Mouse (Mus musculus) midbrain, embryonic 11.5 days (tissue): Measurements from ENCODE around the gene Lgi4. TPM values are rescaled to one million over a fixed set of nuclear protein-coding genes. Genes with fewer than 3 reads are reported as not detected.

Experiments
- ATAC-seq: fragments of 200-750 bp; cut with Nextera tagmentation; 2 replicates; pipeline ENCODE4 v1.8.0; 2017; ENCODE audit warnings: moderate TSS enrichment, moderate library complexity; ENCODE audit not compliant: low FRiP score
- DNase-seq: peaks from one replicate; pipeline ENCODE4 v3.0.0; 2015; ENCODE audit warnings: low spot score; ENCODE audit errors: missing footprints
- H3K27ac ChIP-seq: fragments of 300-500 bp; sonication (generic); 2 replicates; pipeline ENCODE4 v1.5.1; 2014; ENCODE audit warnings: low read depth, low read length
- H3K27me3 ChIP-seq: fragments of 300-500 bp; sonication (generic); 2 replicates; pipeline ENCODE4 v1.6.1; 2014; ENCODE audit warnings: mild to moderate bottlenecking, low read length, moderate library complexity, mixed read lengths; ENCODE audit not compliant: control insufficient read depth, insufficient read depth
- H3K36me3 ChIP-seq: fragments of 300-500 bp; sonication (generic); 2 replicates; pipeline ENCODE4 v1.6.1; 2014; ENCODE audit warnings: mild to moderate bottlenecking, low read length, moderate library complexity, mixed read lengths; ENCODE audit not compliant: control insufficient read depth, insufficient read depth
- H3K4me1 ChIP-seq: fragments of 300-500 bp; sonication (generic); 2 replicates; pipeline ENCODE4 v1.6.1; 2014; ENCODE audit warnings: low read length; ENCODE audit not compliant: control insufficient read depth, insufficient read depth
- H3K4me2 ChIP-seq: fragments of 300-500 bp; sonication (generic); 2 replicates; pipeline ENCODE4 v1.6.1; 2014; ENCODE audit warnings: mild to moderate bottlenecking, moderate library complexity
- H3K4me3 ChIP-seq: fragments of 300-500 bp; sonication (generic); 2 replicates; pipeline ENCODE4 v1.5.1; 2014; ENCODE audit warnings: low read depth, low read length
- H3K9ac ChIP-seq: fragments of 300-500 bp; sonication (generic); 2 replicates; pipeline ENCODE4 v1.6.1; 2014; ENCODE audit warnings: low read length
- H3K9me3 ChIP-seq: fragments of 300-500 bp; sonication (generic); 2 replicates; pipeline ENCODE4 v1.6.1; 2016; ENCODE audit warnings: low read length; ENCODE audit not compliant: control insufficient read depth
- WGBS: fragments of 180-500 bp; shearing (Covaris S2); extraction: QIAGEN DNeasy Blood & Tissue Kit; methylation state at CpG from one replicate; pipeline ENCODE4 v1.1.7; 2014; 5-methylcytosine and 5-hydroxymethylcytosine counted together
- polyA plus RNA-seq: library from polyadenylated mRNA; unstranded; fragments of >200 nt; fragmentation: Nextera tagmentation; extraction: Ambion mirVana; gene quantifications from 2 replicates; pipeline ENCODE4 v1.2.1, GENCODE M21; 2014

Gene Lgi4
- polyA plus RNA-seq, 1 experiment from 2014 or later, result 0.85 TPM

DNA sequence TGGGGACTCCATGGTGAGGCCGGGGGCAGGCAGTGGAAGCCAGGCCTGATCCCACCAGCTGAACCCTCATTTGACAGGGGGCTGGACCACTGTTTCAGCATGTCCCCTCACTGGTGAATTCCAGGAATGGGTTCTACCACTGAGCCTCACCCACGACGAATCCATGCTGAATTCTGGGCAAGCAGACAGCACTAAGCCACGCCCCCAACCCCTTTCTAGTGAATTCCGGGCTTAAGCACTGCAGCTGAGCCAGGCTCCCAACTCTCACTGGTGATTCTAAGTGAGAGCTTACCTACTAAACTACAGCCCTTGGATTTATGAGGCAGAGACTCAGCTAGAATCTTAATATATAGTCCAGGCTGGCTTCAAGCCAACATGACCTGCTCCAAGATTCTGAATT lies 8.7 kb downstream of the Lgi4 start:
- no peak for ATAC-seq
- no peaks in the 10 kb centered on the region for H3K4me1 ChIP-seq
- 41% methylated on average over 5 of the region's 5 CpGs for WGBS
- no peak overlapping the region for H3K9ac ChIP-seq
- H3K27me3 ChIP-seq, result no peaks in the 10 kb centered on the region
- no peak overlapping the region for H3K4me3 ChIP-seq
- DNase-seq, result no peak
- H3K27ac ChIP-seq, result no peak overlapping the region
- no peaks in the 10 kb centered on the region for H3K9me3 ChIP-seq
- no peaks in the 10 kb centered on the region for H3K36me3 ChIP-seq
- no peak overlapping the region for H3K4me2 ChIP-seq

GRCm38 (mm10) chr7:31069491-31069890 lies 10.3 kb downstream of the Lgi4 start:
- H3K36me3 ChIP-seq, result no peaks in the 10 kb centered on the region
- H3K4me2 ChIP-seq, result no peak overlapping the region
- DNase-seq (peak; percentile 21), ATAC-seq (no peak)
- H3K4me1 ChIP-seq, result no peaks in the 10 kb centered on the region
- H3K9me3 ChIP-seq, result no peaks in the 10 kb centered on the region
- 90% methylated on average over 14 of the region's 14 CpGs for WGBS
- H3K9ac ChIP-seq, result no peak overlapping the region
- H3K4me3 ChIP-seq, result no peak overlapping the region
- H3K27ac ChIP-seq, result no peak overlapping the region
- H3K27me3 ChIP-seq, result no peaks in the 10 kb centered on the region

- Histone ChIP-seq H3K27ac (no peak overlapping the region), H3K4me2 (no peak overlapping the region), H3K9me3 (no peaks in the 10 kb centered on the region), H3K36me3 (no peaks in the 10 kb centered on the region), H3K4me1 (no peaks in the 10 kb centered on the region), H3K4me3 (no peak overlapping the region), H3K27me3 (no peaks in the 10 kb centered on the region), H3K9ac (no peak overlapping the region)
- 80% methylated on average over 6 of the region's 6 CpGs for WGBS
- DNase-seq (peak; percentile 8), ATAC-seq (no peak)
Observed at GRCm38 (mm10) chr7:31070324-31070723, 11.2 kb downstream of the Lgi4 start.

DNA sequence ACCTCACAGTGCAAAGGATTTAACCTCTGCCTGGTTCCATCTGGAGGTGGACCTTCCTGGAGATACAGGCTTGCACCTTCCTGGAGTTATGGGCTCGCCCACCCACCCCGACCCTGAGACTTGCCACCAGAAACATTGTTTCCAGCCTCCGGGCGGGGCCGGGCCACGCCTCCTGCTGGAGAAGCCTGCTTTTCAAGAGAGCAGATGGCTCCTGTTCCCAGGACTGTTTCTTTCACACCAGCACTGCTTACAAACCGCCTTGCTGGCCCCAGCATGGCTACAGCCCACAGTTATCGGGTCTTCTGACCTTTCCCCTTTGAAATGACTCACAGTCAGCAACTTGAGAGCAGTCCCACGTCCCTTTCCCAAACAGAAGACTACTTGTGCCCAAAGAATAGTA lies 13.2 kb downstream of the Lgi4 start:
- Histone ChIP-seq H3K36me3 (no peaks in the 10 kb centered on the region), H3K9me3 (no peaks in the 10 kb centered on the region), H3K27ac (no peak overlapping the region), H3K4me3 (no peak overlapping the region), H3K4me1 (no peaks in the 10 kb centered on the region), H3K9ac (no peak overlapping the region), H3K27me3 (no peaks in the 10 kb centered on the region), H3K4me2 (no peak overlapping the region)
- DNase-seq (no peak), ATAC-seq (no peak)
- 68% methylated on average over 9 of the region's 9 CpGs for WGBS

DNA sequence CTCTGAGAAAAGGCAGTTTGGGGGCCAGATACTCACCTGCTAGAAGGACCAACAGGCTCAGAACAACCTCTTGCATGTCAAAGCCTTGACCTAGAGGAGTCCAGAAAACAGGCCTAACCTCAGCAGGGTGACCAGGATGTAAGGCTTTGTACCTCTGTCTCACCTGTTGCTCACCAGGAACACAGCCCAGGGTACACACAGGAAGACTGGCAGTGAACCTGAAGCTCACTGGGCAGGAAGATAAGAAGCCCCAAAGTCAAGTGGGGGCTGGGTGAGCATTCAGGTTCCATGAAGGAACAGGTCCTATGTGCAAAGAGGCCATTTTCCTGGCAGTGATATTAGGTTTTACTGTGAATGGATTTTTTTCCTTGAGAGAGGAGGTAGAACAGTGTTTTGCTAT lies 14.4 kb downstream of the Lgi4 start:
- Histone ChIP-seq H3K36me3 (no peaks in the 10 kb centered on the region), H3K9me3 (no peaks in the 10 kb centered on the region), H3K4me3 (no peak overlapping the region), H3K9ac (no peak overlapping the region), H3K4me2 (no peak overlapping the region), H3K27ac (no peak overlapping the region), H3K4me1 (no peaks in the 10 kb centered on the region), H3K27me3 (no peaks in the 10 kb centered on the region)
- no peak for ATAC-seq
- DNase-seq, result no peak

DNA sequence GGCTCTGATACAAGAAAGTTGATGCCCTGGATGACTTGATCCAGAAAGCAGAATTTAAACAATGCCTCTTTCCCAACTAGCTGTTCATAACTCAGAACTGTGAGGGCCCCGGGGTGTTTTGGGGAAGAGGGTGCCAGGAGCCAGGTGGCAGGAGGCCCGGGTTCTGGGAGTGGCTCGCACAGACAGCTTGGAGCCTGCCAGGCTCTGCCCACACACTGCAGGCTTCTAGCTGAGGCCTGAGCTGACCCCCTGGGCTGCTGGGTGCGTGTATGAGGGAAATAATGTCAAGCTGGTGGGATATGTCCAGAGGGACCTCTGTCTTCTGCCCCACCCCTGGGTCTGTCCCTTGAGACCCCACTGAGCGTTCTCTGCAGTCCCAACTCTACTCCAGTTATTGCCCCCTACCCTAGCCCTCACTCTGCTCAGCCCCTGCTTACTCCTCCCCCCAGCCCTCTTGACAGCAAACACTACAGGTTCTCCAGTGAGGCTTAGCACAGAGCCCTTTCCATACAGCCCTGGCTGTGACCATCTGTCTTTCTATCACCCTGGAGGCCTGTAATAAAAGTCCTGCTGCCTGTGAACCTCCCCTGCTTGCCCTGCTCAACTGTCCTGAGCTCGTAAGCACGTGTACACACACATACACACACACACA lies 15.0 kb downstream of the Lgi4 start:
- H3K9ac ChIP-seq, result no peak overlapping the region
- ATAC-seq, result peak; percentile 48
- no peaks in the 10 kb centered on the region for H3K9me3 ChIP-seq
- H3K4me2 ChIP-seq, result no peak overlapping the region
- H3K36me3 ChIP-seq, result no peaks in the 10 kb centered on the region
- H3K4me1 ChIP-seq, result no peaks in the 10 kb centered on the region
- no peak for DNase-seq
- H3K4me3 ChIP-seq, result no peak overlapping the region
- 77% methylated on average over 7 of the region's 7 CpGs for WGBS
- H3K27me3 ChIP-seq, result no peaks in the 10 kb centered on the region
- H3K27ac ChIP-seq, result no peak overlapping the region

DNA sequence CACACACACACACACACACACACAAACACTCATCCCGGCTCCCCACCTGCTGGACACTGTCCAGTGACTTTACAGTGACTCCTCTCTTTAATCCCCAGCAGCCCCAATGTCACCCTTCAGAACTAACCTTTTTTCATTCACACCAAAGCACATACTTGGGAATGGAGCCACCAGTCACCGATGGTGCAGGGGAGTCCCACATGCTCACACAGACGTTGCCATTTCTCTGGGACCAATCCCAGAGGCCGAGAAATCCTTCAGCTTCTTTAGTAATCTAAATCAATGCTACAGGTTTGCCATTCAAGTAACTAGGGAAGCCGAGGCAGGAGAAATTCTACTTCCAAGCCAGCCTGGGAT lies 15.5 kb downstream of the Lgi4 start:
- Histone ChIP-seq H3K27ac (no peak overlapping the region), H3K9me3 (no peaks in the 10 kb centered on the region), H3K4me3 (no peak overlapping the region), H3K4me2 (no peak overlapping the region), H3K9ac (no peak overlapping the region), H3K36me3 (no peaks in the 10 kb centered on the region), H3K4me1 (no peaks in the 10 kb centered on the region), H3K27me3 (no peaks in the 10 kb centered on the region)
- ATAC-seq (no peak), DNase-seq (no peak)
- 85% methylated on average over 5 of the region's 5 CpGs for WGBS

DNA sequence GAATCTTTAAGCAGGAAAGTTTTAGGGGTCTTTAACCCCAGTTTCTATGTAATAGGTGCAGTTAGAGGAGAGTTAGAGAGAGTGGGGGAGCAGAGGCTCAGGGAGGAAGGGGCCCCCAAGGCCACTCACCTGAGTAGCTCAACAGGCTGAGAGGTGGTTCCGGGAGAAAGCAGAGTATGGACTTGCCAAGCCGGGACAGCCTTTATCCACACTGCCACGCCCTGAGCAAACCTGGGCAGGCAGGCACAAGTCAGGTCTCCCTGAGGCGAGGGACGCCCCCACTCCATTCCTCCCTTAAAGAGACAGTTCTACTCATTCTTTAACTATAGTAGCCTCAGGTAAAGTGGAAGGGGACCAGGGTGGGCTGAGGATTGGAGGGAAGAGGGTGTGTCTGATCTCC lies 17.4 kb downstream of the Lgi4 start, which contains the start of gene Fxyd3:
Gene Fxyd3, minus strand, starts transcription at position 213 of the 400 bp plus-strand sequence.
- Histone ChIP-seq H3K27me3 (no peaks in the 10 kb centered on the region), H3K4me2 (no peak within 1 kb of the TSS), H3K9ac (no peak within 1 kb of the TSS), H3K4me3 (no peak within 1 kb of the TSS), H3K36me3 (no peaks in the 10 kb centered on the region), H3K27ac (no peak within 1 kb of the TSS), H3K4me1 (no peaks in the 10 kb centered on the region), H3K9me3 (no peaks in the 10 kb centered on the region)
- WGBS, result 61% methylated on average over 5 of the region's 5 CpGs
- ATAC-seq (no peak), DNase-seq (no peak)

GRCm38 (mm10) chr7:31077470-31077869 lies 18.3 kb downstream of the Lgi4 start:
- H3K9ac ChIP-seq, result no peak overlapping the region
- WGBS, result 66% methylated on average over 6 of the region's 6 CpGs
- H3K27me3 ChIP-seq, result no peaks in the 10 kb centered on the region
- H3K4me1 ChIP-seq, result no peaks in the 10 kb centered on the region
- no peaks in the 10 kb centered on the region for H3K36me3 ChIP-seq
- ATAC-seq (no peak), DNase-seq (no peak)
- no peak overlapping the region for H3K27ac ChIP-seq
- no peak overlapping the region for H3K4me3 ChIP-seq
- H3K9me3 ChIP-seq, result no peaks in the 10 kb centered on the region
- no peak overlapping the region for H3K4me2 ChIP-seq
